Mouse (Mus musculus) right cerebral cortex, postnatal 36 days (tissue): ENCODE measurements around the gene Nucb1.
"Not testable (repeated sequence)": the region's sequence is repeated elsewhere in the genome, so short reads cannot be mapped to it uniquely, and the experiment has no call there.

Experiments
- DNase-seq, 2 experiments: peaks; one replicate each; pipeline ENCODE4 v3.0.0; 2022; ENCODE audit warnings: low spot score in 2 of 2, mixed read lengths in 1 of 2

The Nucb1 gene

GRCm38 (mm10) chr7:45509912-45510787, at the start of gene Nucb1:
Gene Nucb1 (minus strand): TSS chr7:45510406.
- DNase-seq, result peak; percentile 81 to 86

- no peak for DNase-seq
Measured at GRCm38 (mm10) chr7:45558907-45559306, 48.7 kb upstream of the Nucb1 start.

GRCm38 (mm10) chr7:45555787-45556186, 45.6 kb upstream of the Nucb1 start:
- peak; percentile 36 to 55 for DNase-seq

- no peak for DNase-seq
Measured at GRCm38 (mm10) chr7:45554744-45555143, 44.5 kb upstream of the Nucb1 start, which contains the start of gene Hsd17b14. Gene Hsd17b14 (plus strand): TSS chr7:45554893.

- no peak for DNase-seq
Measured at GRCm38 (mm10) chr7:45553990-45554389, 43.8 kb upstream of the Nucb1 start.

- no peak for DNase-seq
Measured at GRCm38 (mm10) chr7:45553519-45553918, 43.3 kb upstream of the Nucb1 start.

- DNase-seq, result no peak
Measured at GRCm38 (mm10) chr7:45551512-45551883, 41.3 kb upstream of the Nucb1 start.

- no peak for DNase-seq
Measured at GRCm38 (mm10) chr7:45550821-45551511, 40.8 kb upstream of the Nucb1 start.

- DNase-seq, result no peak
Measured at GRCm38 (mm10) chr7:45549641-45550436, 39.6 kb upstream of the Nucb1 start.

GRCm38 (mm10) chr7:45544525-45544924, 34.3 kb upstream of the Nucb1 start:
- DNase-seq, result no peak

- no peak for DNase-seq
Measured at GRCm38 (mm10) chr7:45540213-45540612, 30.0 kb upstream of the Nucb1 start.

GRCm38 (mm10) chr7:45539095-45539494, 28.9 kb upstream of the Nucb1 start:
- no peak for DNase-seq

GRCm38 (mm10) chr7:45538163-45539041, 28.2 kb upstream of the Nucb1 start:
- peak; percentile 53 to 57 for DNase-seq

- no peak for DNase-seq
Measured at GRCm38 (mm10) chr7:45537602-45538001, 27.4 kb upstream of the Nucb1 start.

GRCm38 (mm10) chr7:45535676-45536075, 25.5 kb upstream of the Nucb1 start:
- no peak for DNase-seq

GRCm38 (mm10) chr7:45530643-45531042, 20.4 kb upstream of the Nucb1 start:
- DNase-seq, result no peak

GRCm38 (mm10) chr7:45529461-45529860, 19.3 kb upstream of the Nucb1 start:
- DNase-seq, result no peak

- DNase-seq, result not testable (repeated sequence)
Measured at GRCm38 (mm10) chr7:45527169-45527568, 17.0 kb upstream of the Nucb1 start.

- no peak for DNase-seq
Measured at GRCm38 (mm10) chr7:45526474-45527120, 16.4 kb upstream of the Nucb1 start.

- DNase-seq, result peak; percentile 86 to 88
Measured at GRCm38 (mm10) chr7:45525809-45526473, 15.7 kb upstream of the Nucb1 start, which contains the start of the genes Ppp1r15a and Plekha4. Gene Ppp1r15a (minus strand): TSS chr7:45526268. Gene Plekha4 (plus strand): TSS chr7:45526330.
